Mouse (Mus musculus) ES-Bruce4 (cell line): ENCODE measurements around the gene Gss.

Experiments used
- CTCF ChIP-seq: IDR thresholded peaks from one replicate; pipeline ENCODE4 v1.8.1; 2011; ENCODE audit warnings: low read depth, low read length
- EP300 ChIP-seq: IDR thresholded peaks from 2 replicates; pipeline ENCODE4 v1.6.1; 2011; ENCODE audit warnings: low read depth, low read length; ENCODE audit not compliant: insufficient read depth
- POLR2A ChIP-seq: IDR thresholded peaks from one replicate; pipeline ENCODE4 v1.8.1; 2011; ENCODE audit warnings: low read length; ENCODE audit not compliant: insufficient read depth

GRCm38 (mm10) chr2:155527367-155527766, 65.2 kb downstream of the Gss start:
- TF ChIP-seq CTCF = no peak
- TF ChIP-seq EP300 = no peak
- TF ChIP-seq POLR2A = no peak
